Mouse (Mus musculus) stomach, embryonic 14.5 days (tissue): Measurements from ENCODE around the gene Prkrip1. TPM values are rescaled to one million over a fixed set of nuclear protein-coding genes. Genes with fewer than 3 reads are reported as not detected.
A peak's percentile ranks its signal among the peaks of the same experiment; 100 is the strongest.

Experiments
- ATAC-seq: fragments of 200-750 bp; cut with Nextera tagmentation; 2 replicates; pipeline ENCODE4 v1.8.0; 2017; ENCODE audit warnings: low read depth, moderate TSS enrichment; ENCODE audit not compliant: insufficient number of reproducible peaks, insufficient read depth, low FRiP score
- H3K27ac ChIP-seq: fragments of 300-500 bp; sonication (generic); 2 replicates; pipeline ENCODE4 v1.5.1; 2014; ENCODE audit warnings: mild to moderate bottlenecking, low read length, moderate library complexity, mixed read lengths
- H3K27me3 ChIP-seq: fragments of 300-500 bp; sonication (generic); 2 replicates; pipeline ENCODE4 v1.6.1; 2014; ENCODE audit warnings: low read length, control low read depth, mixed read lengths; ENCODE audit not compliant: control insufficient read depth, insufficient read depth
- H3K36me3 ChIP-seq: fragments of 300-500 bp; sonication (generic); 2 replicates; pipeline ENCODE4 v1.6.1; 2014; ENCODE audit warnings: mild to moderate bottlenecking, control low read depth, low read length, moderate library complexity, mixed read lengths; ENCODE audit not compliant: control insufficient read depth, insufficient read depth
- H3K4me1 ChIP-seq: fragments of 300-500 bp; sonication (generic); 2 replicates; pipeline ENCODE4 v1.6.1; 2014; ENCODE audit warnings: low read length, control low read depth, mixed read lengths; ENCODE audit not compliant: control insufficient read depth, insufficient read depth
- H3K4me2 ChIP-seq: fragments of 300-500 bp; sonication (generic); replicated peaks from 2 replicates; pipeline ENCODE4 v1.6.1; 2014; ENCODE audit warnings: low read depth, low read length, control low read depth
- H3K4me3 ChIP-seq: fragments of 300-500 bp; sonication (generic); 2 replicates; pipeline ENCODE4 v1.5.1; 2014; ENCODE audit warnings: low read depth, low read length, control low read depth
- H3K9ac ChIP-seq: fragments of 300-500 bp; sonication (generic); replicated peaks from 2 replicates; pipeline ENCODE4 v1.6.1; 2014; ENCODE audit warnings: low read depth, mild to moderate bottlenecking, control low read depth, low read length, moderate library complexity, mixed read lengths
- H3K9me3 ChIP-seq: fragments of 300-500 bp; sonication (generic); 2 replicates; pipeline ENCODE4 v1.6.1; 2016; ENCODE audit warnings: low read depth, low read length, control low read depth; ENCODE audit not compliant: control insufficient read depth
- WGBS: fragments of 180-500 bp; shearing (Covaris S2); extraction: QIAGEN DNeasy Blood & Tissue Kit; methylation state at CpG from one replicate; pipeline ENCODE4 v1.1.7; 2014; 5-methylcytosine and 5-hydroxymethylcytosine counted together
- polyA plus RNA-seq: library from polyadenylated mRNA; unstranded; fragments of >200 nt; fragmentation: Nextera tagmentation; extraction: Ambion mirVana; gene quantifications from 2 replicates; pipeline ENCODE4 v1.2.1, GENCODE M21; 2014

Gene Prkrip1
- polyA plus RNA-seq, 1 experiment from 2014 or later = 50.9 TPM

GRCm38 (mm10) chr5:136240381-136240780 is 41.6 kb upstream of the Prkrip1 start:
- no peak overlapping the region for H3K4me2 ChIP-seq
- H3K4me1 ChIP-seq = 0 out of 2 replicates have a peak, but pooled peaks cover 9% of the 10 kb centered on the region
- no peak overlapping the region for H3K4me3 ChIP-seq
- no peaks in the 10 kb centered on the region for H3K36me3 ChIP-seq
- H3K27ac ChIP-seq = no peak overlapping the region
- WGBS = 30% methylated on average over 1 of the region's 1 CpGs
- no peaks in the 10 kb centered on the region for H3K9me3 ChIP-seq
- H3K9ac ChIP-seq = no peak overlapping the region
- no peak for ATAC-seq
- no peaks in the 10 kb centered on the region for H3K27me3 ChIP-seq

GRCm38 (mm10) chr5:136237607-136238006 is 38.8 kb upstream of the Prkrip1 start:
- H3K9me3 ChIP-seq = no peaks in the 10 kb centered on the region
- WGBS = 5% methylated on average over 19 of the region's 19 CpGs
- H3K27me3 ChIP-seq = no peaks in the 10 kb centered on the region
- no peak for ATAC-seq
- H3K4me3 ChIP-seq = no peak overlapping the region
- H3K9ac ChIP-seq = no peak overlapping the region
- no peak overlapping the region for H3K27ac ChIP-seq
- no peaks in the 10 kb centered on the region for H3K36me3 ChIP-seq
- 0 out of 2 replicates have a peak, but pooled peaks cover 3% of the 10 kb centered on the region for H3K4me1 ChIP-seq
- peak overlapping the region; percentile 39 for H3K4me2 ChIP-seq

- no peak overlapping the region for H3K9ac ChIP-seq
- no peak overlapping the region for H3K4me2 ChIP-seq
- H3K4me3 ChIP-seq = no peak overlapping the region
- H3K9me3 ChIP-seq = no peaks in the 10 kb centered on the region
- H3K36me3 ChIP-seq = no peaks in the 10 kb centered on the region
- 0 out of 2 replicates have a peak, but pooled peaks cover 3% of the 10 kb centered on the region for H3K4me1 ChIP-seq
- ATAC-seq = no peak
- H3K27ac ChIP-seq = no peak overlapping the region
- H3K27me3 ChIP-seq = no peaks in the 10 kb centered on the region
- 68% methylated on average over 5 of the region's 5 CpGs for WGBS
Measured at GRCm38 (mm10) chr5:136236611-136237010, 37.8 kb upstream of the Prkrip1 start.

- ATAC-seq = no peak
- no peak overlapping the region for H3K9ac ChIP-seq
- no peaks in the 10 kb centered on the region for H3K9me3 ChIP-seq
- H3K36me3 ChIP-seq = no peaks in the 10 kb centered on the region
- H3K4me3 ChIP-seq = no peak overlapping the region
- WGBS = 46% methylated on average over 4 of the region's 4 CpGs
- no peaks in the 10 kb centered on the region for H3K27me3 ChIP-seq
- H3K4me1 ChIP-seq = no peaks in the 10 kb centered on the region
- no peak overlapping the region for H3K27ac ChIP-seq
- H3K4me2 ChIP-seq = no peak overlapping the region
Measured at GRCm38 (mm10) chr5:136230348-136231035, 31.7 kb upstream of the Prkrip1 start.

- Histone ChIP-seq H3K27ac (no peak overlapping the region), H3K9me3 (no peaks in the 10 kb centered on the region), H3K36me3 (peaks cover 2% of the 10 kb centered on the region; the same call in 1 of the 2 replicates), H3K4me2 (no peak overlapping the region), H3K4me1 (no peaks in the 10 kb centered on the region), H3K9ac (no peak overlapping the region), H3K27me3 (no peaks in the 10 kb centered on the region), H3K4me3 (no peak overlapping the region)
- no peak for ATAC-seq
- 66% methylated on average over 7 of the region's 7 CpGs for WGBS
Measured at GRCm38 (mm10) chr5:136226246-136226876, 27.6 kb upstream of the Prkrip1 start.

GRCm38 (mm10) chr5:136218585-136218984 is 19.8 kb upstream of the Prkrip1 start:
- H3K4me1 ChIP-seq = no peaks in the 10 kb centered on the region
- no peaks in the 10 kb centered on the region for H3K27me3 ChIP-seq
- no peak for ATAC-seq
- H3K4me3 ChIP-seq = no peak overlapping the region
- 78% methylated on average over 12 of the region's 12 CpGs for WGBS
- no peak overlapping the region for H3K9ac ChIP-seq
- H3K27ac ChIP-seq = no peak overlapping the region
- H3K36me3 ChIP-seq = no peaks in the 10 kb centered on the region
- H3K4me2 ChIP-seq = no peak overlapping the region
- no peaks in the 10 kb centered on the region for H3K9me3 ChIP-seq

GRCm38 (mm10) chr5:136217932-136218381 is 19.2 kb upstream of the Prkrip1 start:
- Histone ChIP-seq H3K4me2 (no peak overlapping the region), H3K27ac (no peak overlapping the region), H3K4me1 (no peaks in the 10 kb centered on the region), H3K9ac (no peak overlapping the region), H3K9me3 (no peaks in the 10 kb centered on the region), H3K27me3 (no peaks in the 10 kb centered on the region), H3K4me3 (no peak overlapping the region), H3K36me3 (no peaks in the 10 kb centered on the region)
- 66% methylated on average over 4 of the region's 4 CpGs for WGBS
- no peak for ATAC-seq

- Histone ChIP-seq H3K4me1 (no peaks in the 10 kb centered on the region), H3K27me3 (no peaks in the 10 kb centered on the region), H3K27ac (no peak overlapping the region), H3K4me3 (no peak overlapping the region), H3K4me2 (no peak overlapping the region), H3K9me3 (no peaks in the 10 kb centered on the region), H3K36me3 (no peaks in the 10 kb centered on the region), H3K9ac (no peak overlapping the region)
- no peak for ATAC-seq
- 77% methylated on average over 18 of the region's 18 CpGs for WGBS
Measured at GRCm38 (mm10) chr5:136217004-136217665, 18.4 kb upstream of the Prkrip1 start.
